Mouse (Mus musculus) lung, postnatal 0 days (tissue): ENCODE measurements around the gene Nenf.

Experiments
- CTCF ChIP-seq: IDR thresholded peaks from 2 replicates; pipeline ENCODE4 v1.5.1; 2016; ENCODE audit warnings: antibody characterized with exemption, mild to moderate bottlenecking
- EP300 ChIP-seq: IDR thresholded peaks from 2 replicates; pipeline ENCODE4 v1.6.1; 2016; ENCODE audit warnings: antibody characterized with exemption, mild to moderate bottlenecking, control low read depth

DNA sequence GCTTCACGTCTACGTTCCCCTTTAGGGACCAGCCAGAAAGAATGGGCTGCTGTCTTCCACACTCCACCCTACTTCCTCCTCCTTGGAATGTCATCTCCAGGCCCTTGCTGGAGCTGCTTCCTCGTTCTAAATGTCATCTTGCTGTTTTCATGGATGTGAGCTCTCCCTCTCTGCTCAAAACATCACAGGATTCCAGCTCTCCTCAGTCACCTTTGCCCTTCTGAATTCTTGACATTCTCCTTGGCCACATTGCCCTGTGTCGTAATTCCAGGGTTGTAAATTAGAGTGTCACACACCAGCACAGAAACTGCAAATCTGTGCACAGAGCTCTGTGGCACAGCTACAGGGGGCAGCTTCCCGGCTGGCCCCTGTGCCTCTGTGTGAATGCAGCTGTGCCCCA is 50.1 kb downstream of the Nenf start:
- TF ChIP-seq CTCF (no peak), EP300 (no peak)
